Mouse (Mus musculus) forebrain, embryonic 16.5 days (tissue): Measurements from ENCODE around the gene Neb. TPM values are rescaled to one million over a fixed set of nuclear protein-coding genes. Genes with fewer than 3 reads are reported as not detected.

Experiments
- ATAC-seq: fragments of 200-750 bp; cut with Nextera tagmentation; 2 replicates; pipeline ENCODE4 v1.8.0; 2017; ENCODE audit warnings: mild to moderate bottlenecking, moderate library complexity
- H3K27ac ChIP-seq: fragments of 300-500 bp; sonication (generic); 2 replicates; pipeline ENCODE4 v1.5.1; 2014; ENCODE audit warnings: low read length, control low read depth
- H3K27me3 ChIP-seq: fragments of 300-500 bp; sonication (generic); replicated peaks from 2 replicates; pipeline ENCODE4 v1.6.1; 2014; ENCODE audit warnings: low read length; ENCODE audit not compliant: control insufficient read depth, insufficient read depth
- H3K36me3 ChIP-seq: fragments of 300-500 bp; sonication (generic); 2 replicates; pipeline ENCODE4 v1.6.1; 2014; ENCODE audit not compliant: control insufficient read depth, insufficient read depth
- H3K4me1 ChIP-seq: fragments of 300-500 bp; sonication (generic); replicated peaks from 2 replicates; pipeline ENCODE4 v1.6.1; 2014; ENCODE audit warnings: low read length; ENCODE audit not compliant: control insufficient read depth, insufficient read depth
- H3K4me2 ChIP-seq: fragments of 300-500 bp; sonication (generic); 2 replicates; pipeline ENCODE4 v1.6.1; 2014; ENCODE audit warnings: mild to moderate bottlenecking, low read length, control low read depth
- H3K4me3 ChIP-seq: fragments of 300-500 bp; sonication (generic); replicated peaks from 2 replicates; pipeline ENCODE4 v1.5.1; 2014; ENCODE audit warnings: mild to moderate bottlenecking, low read length, control low read depth
- H3K9ac ChIP-seq: fragments of 300-500 bp; sonication (generic); replicated peaks from 2 replicates; pipeline ENCODE4 v1.6.1; 2014; ENCODE audit warnings: low read depth, low read length, control low read depth
- H3K9me3 ChIP-seq: fragments of 300-500 bp; sonication (generic); 2 replicates; pipeline ENCODE4 v1.6.1; 2016; ENCODE audit warnings: low read length; ENCODE audit not compliant: control insufficient read depth
- WGBS: fragments of 180-500 bp; shearing (Covaris S2); extraction: QIAGEN DNeasy Blood & Tissue Kit; methylation state at CpG from one replicate; pipeline ENCODE4 v1.1.7; 2014; 5-methylcytosine and 5-hydroxymethylcytosine counted together
- polyA plus RNA-seq: library from polyadenylated mRNA; unstranded; fragments of >200 nt; fragmentation: Nextera tagmentation; extraction: Ambion mirVana; gene quantifications from 2 replicates; pipeline ENCODE4 v1.2.1, GENCODE M21; 2015

Gene Neb
- polyA plus RNA-seq, 1 experiment from 2014 or later, result 6.4 TPM

GRCm38 (mm10) chr2:52304554-52304953 lies 73.7 kb downstream of the Neb start:
- no peaks in the 10 kb centered on the region for H3K4me1 ChIP-seq
- ATAC-seq, result no peak
- H3K4me2 ChIP-seq, result no peak overlapping the region
- no peak overlapping the region for H3K9ac ChIP-seq
- WGBS, result 73% methylated on average over 3 of the region's 3 CpGs
- H3K9me3 ChIP-seq, result no peaks in the 10 kb centered on the region
- no peaks in the 10 kb centered on the region for H3K36me3 ChIP-seq
- H3K27ac ChIP-seq, result no peak overlapping the region
- no peak overlapping the region for H3K4me3 ChIP-seq
- H3K27me3 ChIP-seq, result no peaks in the 10 kb centered on the region

GRCm38 (mm10) chr2:52303405-52303804 lies 74.9 kb downstream of the Neb start:
- 89% methylated on average over 1 of the region's 1 CpGs for WGBS
- Histone ChIP-seq H3K4me2 (no peak overlapping the region), H3K4me1 (no peaks in the 10 kb centered on the region), H3K9me3 (no peaks in the 10 kb centered on the region), H3K27me3 (no peaks in the 10 kb centered on the region), H3K4me3 (no peak overlapping the region), H3K36me3 (no peaks in the 10 kb centered on the region), H3K27ac (no peak overlapping the region), H3K9ac (no peak overlapping the region)
- ATAC-seq, result no peak

- 95% methylated on average over 5 of the region's 5 CpGs for WGBS
- no peak for ATAC-seq
- Histone ChIP-seq H3K27me3 (no peaks in the 10 kb centered on the region), H3K27ac (no peak overlapping the region), H3K4me1 (no peaks in the 10 kb centered on the region), H3K9ac (no peak overlapping the region), H3K4me2 (no peak overlapping the region), H3K36me3 (no peaks in the 10 kb centered on the region), H3K4me3 (no peak overlapping the region), H3K9me3 (no peaks in the 10 kb centered on the region)
These were observed 80.3 kb downstream of the Neb start for GRCm38 (mm10) chr2:52297969-52298368.

- Histone ChIP-seq H3K4me2 (no peak overlapping the region), H3K9me3 (no peaks in the 10 kb centered on the region), H3K9ac (no peak overlapping the region), H3K4me3 (no peak overlapping the region), H3K4me1 (no peaks in the 10 kb centered on the region), H3K36me3 (no peaks in the 10 kb centered on the region), H3K27me3 (no peaks in the 10 kb centered on the region), H3K27ac (no peak overlapping the region)
- WGBS, result 84% methylated on average over 9 of the region's 9 CpGs
- no peak for ATAC-seq
These were observed 81.5 kb downstream of the Neb start for GRCm38 (mm10) chr2:52296779-52297178.

GRCm38 (mm10) chr2:52287436-52287835 lies 90.8 kb downstream of the Neb start:
- no peak for ATAC-seq
- no peak overlapping the region for H3K27ac ChIP-seq
- no peaks in the 10 kb centered on the region for H3K36me3 ChIP-seq
- H3K4me1 ChIP-seq, result no peaks in the 10 kb centered on the region
- 76% methylated on average over 1 of the region's 1 CpGs for WGBS
- no peak overlapping the region for H3K4me2 ChIP-seq
- H3K4me3 ChIP-seq, result no peak overlapping the region
- no peak overlapping the region for H3K9ac ChIP-seq
- no peaks in the 10 kb centered on the region for H3K9me3 ChIP-seq
- no peaks in the 10 kb centered on the region for H3K27me3 ChIP-seq

- Histone ChIP-seq H3K4me1 (no peaks in the 10 kb centered on the region), H3K27ac (no peak overlapping the region), H3K9me3 (no peaks in the 10 kb centered on the region), H3K4me3 (no peak overlapping the region), H3K36me3 (no peaks in the 10 kb centered on the region), H3K9ac (no peak overlapping the region), H3K4me2 (no peak overlapping the region), H3K27me3 (no peaks in the 10 kb centered on the region)
- ATAC-seq, result no peak
- WGBS, result 65% methylated on average over 6 of the region's 6 CpGs
These were observed 91.9 kb downstream of the Neb start for GRCm38 (mm10) chr2:52286421-52286820.

GRCm38 (mm10) chr2:52272146-52272545 lies 106.1 kb downstream of the Neb start:
- H3K4me1 ChIP-seq, result no peaks in the 10 kb centered on the region
- WGBS, result 52% methylated on average over 1 of the region's 1 CpGs
- H3K27ac ChIP-seq, result no peak overlapping the region
- ATAC-seq, result no peak
- no peaks in the 10 kb centered on the region for H3K36me3 ChIP-seq
- no peak overlapping the region for H3K4me3 ChIP-seq
- no peak overlapping the region for H3K9ac ChIP-seq
- H3K9me3 ChIP-seq, result no peaks in the 10 kb centered on the region
- H3K27me3 ChIP-seq, result no peaks in the 10 kb centered on the region
- H3K4me2 ChIP-seq, result no peak overlapping the region

GRCm38 (mm10) chr2:52270911-52271310 lies 107.4 kb downstream of the Neb start:
- Histone ChIP-seq H3K27ac (no peak overlapping the region), H3K9me3 (no peaks in the 10 kb centered on the region), H3K27me3 (no peaks in the 10 kb centered on the region), H3K4me1 (no peaks in the 10 kb centered on the region), H3K4me3 (no peak overlapping the region), H3K9ac (no peak overlapping the region), H3K36me3 (no peaks in the 10 kb centered on the region), H3K4me2 (no peak overlapping the region)
- WGBS, result 79% methylated on average over 8 of the region's 8 CpGs
- no peak for ATAC-seq

- Histone ChIP-seq H3K9me3 (no peaks in the 10 kb centered on the region), H3K36me3 (no peaks in the 10 kb centered on the region), H3K9ac (no peak overlapping the region), H3K27ac (no peak overlapping the region), H3K4me1 (no peaks in the 10 kb centered on the region), H3K4me3 (no peak overlapping the region), H3K27me3 (no peaks in the 10 kb centered on the region), H3K4me2 (no peak overlapping the region)
- peak; percentile 81 for ATAC-seq
- WGBS, result 32% methylated on average over 2 of the region's 2 CpGs
These were observed 116.1 kb downstream of the Neb start for GRCm38 (mm10) chr2:52262149-52262548.

GRCm38 (mm10) chr2:52252037-52252436 lies 126.2 kb downstream of the Neb start:
- H3K4me1 ChIP-seq, result peaks cover 6% of the 10 kb centered on the region
- H3K27me3 ChIP-seq, result no peaks in the 10 kb centered on the region
- H3K36me3 ChIP-seq, result no peaks in the 10 kb centered on the region
- no peak overlapping the region for H3K4me3 ChIP-seq
- no peaks in the 10 kb centered on the region for H3K9me3 ChIP-seq
- H3K4me2 ChIP-seq, result no peak overlapping the region
- H3K27ac ChIP-seq, result no peak overlapping the region
- H3K9ac ChIP-seq, result no peak overlapping the region
- ATAC-seq, result no peak
- 62% methylated on average over 1 of the region's 1 CpGs for WGBS
